Mouse (Mus musculus) small intestine, adult 2 months (tissue): ENCODE results near the gene Ybx2.

ENCODE experiments used
- CTCF ChIP-seq: fragments of 200-500 bp; IDR thresholded peaks from 2 replicates; pipeline ENCODE4 v1.5.1; 2012; ENCODE audit warnings: low read depth, mild to moderate bottlenecking, control low read depth, inconsistent platforms, low read length, moderate library complexity, mixed read lengths; ENCODE audit not compliant: insufficient replicate concordance, insufficient read length; ENCODE audit errors: extremely low read depth
- POLR2A ChIP-seq: fragments of 200-500 bp; IDR thresholded peaks from 2 replicates; pipeline ENCODE4 v1.6.1; 2012; ENCODE audit warnings: low read depth, mild to moderate bottlenecking, control low read depth, inconsistent platforms, low read length, moderate library complexity

DNA sequence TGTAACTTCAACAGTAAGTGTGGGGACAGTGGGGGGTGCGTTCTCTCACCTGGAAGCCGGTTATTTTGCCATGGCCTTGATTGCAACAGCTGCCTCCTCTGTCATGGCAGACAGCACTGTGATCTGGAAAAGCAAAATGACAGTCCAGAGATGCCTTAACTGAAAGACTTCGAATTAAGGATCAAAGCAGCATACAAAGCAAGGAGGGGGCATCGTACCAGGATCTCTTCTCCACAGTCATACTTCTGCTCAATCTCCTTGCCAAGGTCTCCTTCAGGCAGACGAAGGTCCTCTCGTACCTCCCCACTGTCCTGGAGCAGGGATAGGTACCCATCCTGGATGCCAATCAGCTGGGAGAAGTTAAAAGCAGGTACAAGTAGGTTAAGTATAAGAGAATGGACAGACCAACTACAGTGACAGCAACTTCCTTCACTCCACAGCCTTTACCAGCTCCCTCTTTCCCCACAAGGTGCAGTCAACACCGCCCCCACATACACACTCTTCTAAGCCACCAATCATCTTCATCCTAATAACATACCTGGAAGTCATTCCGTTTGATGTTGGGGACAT lies 18.1 kb upstream of the Ybx2 start:
- no peak for TF ChIP-seq CTCF
- TF ChIP-seq POLR2A = no peak
